Mouse (Mus musculus) layer of hippocampus, adult 6 months (tissue): Measurements from ENCODE around the gene Atp1b4. TPM values are rescaled to one million over a fixed set of nuclear protein-coding genes. Genes with fewer than 3 reads are reported as not detected.

Source experiments
- long read RNA-seq, 2 experiments: library from polyadenylated mRNA; unstranded; transcript quantifications; one replicate each; pipeline ENCODE4 v2.0.0; 2019 to 2020
- polyA plus RNA-seq: library from polyadenylated mRNA; unstranded; fragments of <200 nt; fragmentation: Nextera tagmentation; gene quantifications from 2 replicates; pipeline ENCODE4 v1.2.3, GENCODE M21; 2021

Gene Atp1b4
- polyA plus RNA-seq = not detected in 2 replicates
- long read RNA-seq, experiment 1 = 0 reads
- long read RNA-seq, experiment 2 = 0 reads

GRCm38 (mm10) chrX:38315884-38316283 lies at the start of gene Atp1b4:
Gene Atp1b4, plus strand, starts transcription at chrX:38316184.

Other genes starting within 250 kb of the Atp1b4 start
- not detected in 2 replicates for gene Rhox10, start 249.7 kb upstream of the Atp1b4 start, polyA plus RNA-seq
- not detected in 2 replicates for gene Rhox11, start 231.0 kb upstream of the Atp1b4 start, polyA plus RNA-seq
- gene Rhox12, start 205.3 kb upstream of the Atp1b4 start, polyA plus RNA-seq = not detected in 2 replicates
- gene Rhox13, start 195.0 kb upstream of the Atp1b4 start, polyA plus RNA-seq = not detected in 2 replicates
- gene Zbtb33, start 126.4 kb upstream of the Atp1b4 start, polyA plus RNA-seq = 4.6 and 4.7 TPM in 2 replicates
- gene Tmem255a, start 63.7 kb upstream of the Atp1b4 start, polyA plus RNA-seq = 21.8 and 22.0 TPM in 2 replicates
- 92.6 and 166 TPM in 2 replicates for gene Lamp2, start 140.3 kb downstream of the Atp1b4 start, polyA plus RNA-seq